ENCODE assay signal across 8 mouse cellular contexts in genomic region chr5:125393622-125394603, GRCm38 (mm10). TPM values are rescaled to one million over a fixed set of nuclear protein-coding genes. Genes with fewer than 3 reads are reported as not detected.
DNase-seq lines count a peak whose midpoint lies in the region; ATAC-seq and TF ChIP-seq lines count a peak whose summit lies in the region.

No protein-coding gene starts in this region.

- H3K27me3 ChIP-seq in hindbrain, embryonic 15.5 days = no peaks in the 10 kb centered on the region

- no peaks in the 10 kb centered on the region for H3K36me3 ChIP-seq in hindbrain, embryonic 15.5 days
- no peaks in the 10 kb centered on the region for H3K36me3 ChIP-seq in macrophage (ENCODE audit: inconsistent target)

- TF ChIP-seq CTCF in left cerebral cortex, adult 2 months (IDR thresholded peaks at IDR 0.05) = no peak

- H3K4me1 ChIP-seq in hindbrain, embryonic 15.5 days (replicated peaks) = peaks cover 41% of the 10 kb centered on the region

- peak overlapping the region; percentile 98 for H3K27ac ChIP-seq in hindbrain, embryonic 15.5 days (replicated peaks)
- H3K27ac ChIP-seq in left cerebral cortex, adult 2 months = peak overlapping the region; percentile 100
- peak overlapping the region; percentile 100 for H3K27ac ChIP-seq in macrophage

- 7% methylated on average over 22 of the region's 25 CpGs for WGBS in hindbrain, embryonic 15.5 days
- WGBS in macrophage (ENCODE audit: missing documents) = 4% methylated on average over 16 of the region's 25 CpGs

- no peaks in the 10 kb centered on the region for H3K9me3 ChIP-seq in hindbrain, embryonic 15.5 days

- peak; percentile 57 for ATAC-seq in hindbrain, embryonic 15.5 days (ENCODE audit: low FRiP score, low read depth)
- no peak for ATAC-seq in monocyte, adult 5-6 weeks (replicated peaks; ENCODE audit: insufficient number of reproducible peaks, low FRiP score, low TSS enrichment, poor library complexity, severe bottlenecking)

- peaks cover 26% of the 10 kb centered on the region for H3K79me2 ChIP-seq in macrophage (ENCODE audit: inconsistent target)

- intact Hi-C loops in left cerebral cortex, adult 2 months (cut with DNase I) = loop anchor here (1.0 kb wide), 1 partner anchor 11 kb away; no protein-coding TSS in a partner anchor

- peak; percentile 95 for DNase-seq in R1 (ENCODE audit: low read depth, low spot score)
- peak; percentile 74 to 81 for DNase-seq in cerebellum, postnatal 10 days
- peak; percentile 73 to 75 for DNase-seq in frontal cortex, postnatal 10 days (ENCODE audit: low spot score in 2 of 2)
- peak; percentile 60 to 68 for DNase-seq in left cerebral cortex, adult 2 months (ENCODE audit: extremely low spot score in 1 of 2, low spot score in 2 of 2)
- DNase-seq in right cerebral cortex, postnatal 14 days = peak; percentile 55

- peak overlapping the region; percentile 39 for H3K9ac ChIP-seq in hindbrain, embryonic 15.5 days

- peak overlapping the region; percentile 31 for H3K4me3 ChIP-seq in hindbrain, embryonic 15.5 days
- peak overlapping the region; percentile 41 for H3K4me3 ChIP-seq in left cerebral cortex, adult 2 months
- H3K4me3 ChIP-seq in macrophage (ENCODE audit: inconsistent target) = peak overlapping the region; percentile 24

- peak overlapping the region; percentile 56 for H3K4me2 ChIP-seq in hindbrain, embryonic 15.5 days

RNA-seq across cellular contexts. Expression of gene Ubc, which starts 3.9 kb away (rescaled TPM):
- 1,393 and 1,417 TPM in 2 replicates for polyA plus RNA-seq in hindbrain, embryonic 15.5 days (2015; fragmentation: Nextera tagmentation; extraction: Ambion mirVana)
- 100 to 1,000 TPM; 846 to 851 TPM for total RNA-seq in left cerebral cortex, adult 2 months (2021)
- total RNA-seq in macrophage (2018; cell fraction: chromatin; rRNA removed) = 100 to 1,000 TPM in 23 of 26 experiments, 10 to 100 TPM in 3; 63.9 to 507 (median 213) TPM
- 1,000 to 10,000 TPM in 21 of 26 experiments, 100 to 1,000 TPM in 5; 601 to 2,041 (median 1,305) TPM for total RNA-seq in macrophage (2018; cell fraction: cytosol; rRNA removed)
- 100 to 1,000 TPM; 220 to 953 (median 671) TPM for total RNA-seq in macrophage (2018; cell fraction: nucleus; rRNA removed)
- 431 to 1,072 TPM (median 940 TPM) in 3 replicates for polyA plus RNA-seq in macrophage (2018)
- 791 to 1,058 TPM (median 1,006 TPM) in 3 replicates for total RNA-seq in monocyte, adult 5-6 weeks (2017)

RNA-seq across cellular contexts. Expression of gene Gm10382, which starts 4.8 kb away (rescaled TPM):
- polyA plus RNA-seq in hindbrain, embryonic 15.5 days (2015; fragmentation: Nextera tagmentation; extraction: Ambion mirVana) = 0.56 and 0.65 TPM in 2 replicates
- under 1 TPM; 0.28 to 0.48 TPM for total RNA-seq in left cerebral cortex, adult 2 months (2021)
- total RNA-seq in macrophage (2018; cell fraction: chromatin; rRNA removed) = 1 to 10 TPM in 20 of 26 experiments, under 1 TPM in 5, not detected in 1; 0.41 to 6.7 (median 1.5) TPM
- under 1 TPM in 20 of 26 experiments, not detected in 6; 0.05 to 0.63 (median 0.18) TPM for total RNA-seq in macrophage (2018; cell fraction: cytosol; rRNA removed)
- total RNA-seq in macrophage (2018; cell fraction: nucleus; rRNA removed) = 10 to 100 TPM in 1 of 26 experiments, 1 to 10 TPM in 18, under 1 TPM in 4, not detected in 3; 0.60 to 10.9 (median 2.2) TPM
- polyA plus RNA-seq in macrophage (2018) = not detected in 3 replicates
- 2.9 TPM in 1 of 3 replicates, not detected in the others for total RNA-seq in monocyte, adult 5-6 weeks (2017)

RNA-seq across cellular contexts. Expression of gene Dhx37, which starts 40.0 kb away (rescaled TPM):
- 10.9 and 11.6 TPM in 2 replicates for polyA plus RNA-seq in hindbrain, embryonic 15.5 days (2015; fragmentation: Nextera tagmentation; extraction: Ambion mirVana)
- 10 to 100 TPM; 12.2 to 12.7 TPM for total RNA-seq in left cerebral cortex, adult 2 months (2021)
- 10 to 100 TPM in 21 of 26 experiments, 1 to 10 TPM in 5; 4.6 to 34.3 (median 17.3) TPM for total RNA-seq in macrophage (2018; cell fraction: chromatin; rRNA removed)
- 10 to 100 TPM in 6 of 26 experiments, 1 to 10 TPM in 20; 5.1 to 12.6 (median 8.3) TPM for total RNA-seq in macrophage (2018; cell fraction: cytosol; rRNA removed)
- total RNA-seq in macrophage (2018; cell fraction: nucleus; rRNA removed) = 10 to 100 TPM in 10 of 26 experiments, 1 to 10 TPM in 16; 5.9 to 22.3 (median 9.2) TPM
- 6.9 to 16.2 TPM (median 11.8 TPM) in 3 replicates for polyA plus RNA-seq in macrophage (2018)
- 4.7 to 22.7 TPM (median 19.3 TPM) in 3 replicates for total RNA-seq in monocyte, adult 5-6 weeks (2017)

RNA-seq across cellular contexts. Expression of gene Bri3bp, which starts 47.5 kb away (rescaled TPM):
- polyA plus RNA-seq in hindbrain, embryonic 15.5 days (2015; fragmentation: Nextera tagmentation; extraction: Ambion mirVana) = 39.4 and 42.8 TPM in 2 replicates
- 10 to 100 TPM; 95.2 to 95.6 TPM for total RNA-seq in left cerebral cortex, adult 2 months (2021)
- 1 to 10 TPM in 13 of 26 experiments, under 1 TPM in 12, not detected in 1; 0.17 to 5.0 (median 1.0) TPM for total RNA-seq in macrophage (2018; cell fraction: chromatin; rRNA removed)
- total RNA-seq in macrophage (2018; cell fraction: cytosol; rRNA removed) = 1 to 10 TPM; 1.5 to 8.9 (median 3.8) TPM
- 1 to 10 TPM; 1.1 to 8.5 (median 2.7) TPM for total RNA-seq in macrophage (2018; cell fraction: nucleus; rRNA removed)
- polyA plus RNA-seq in macrophage (2018) = 3.6 to 7.6 TPM (median 5.6 TPM) in 3 replicates
- 19.1 to 27.0 TPM (median 23.6 TPM) in 3 replicates for total RNA-seq in monocyte, adult 5-6 weeks (2017)

RNA-seq across cellular contexts. Expression of gene Scarb1, which starts 53.0 kb away (rescaled TPM):
- 46.6 and 52.4 TPM in 2 replicates for polyA plus RNA-seq in hindbrain, embryonic 15.5 days (2015; fragmentation: Nextera tagmentation; extraction: Ambion mirVana)
- 10 to 100 TPM; 24.4 to 29.6 TPM for total RNA-seq in left cerebral cortex, adult 2 months (2021)
- 100 to 1,000 TPM in 4 of 26 experiments, 10 to 100 TPM in 21, 1 to 10 TPM in 1; 8.4 to 109 (median 52.5) TPM for total RNA-seq in macrophage (2018; cell fraction: chromatin; rRNA removed)
- 10 to 100 TPM; 43.9 to 88.4 (median 58.6) TPM for total RNA-seq in macrophage (2018; cell fraction: cytosol; rRNA removed)
- total RNA-seq in macrophage (2018; cell fraction: nucleus; rRNA removed) = 100 to 1,000 TPM in 2 of 26 experiments, 10 to 100 TPM in 24; 21.7 to 129 (median 52.7) TPM
- polyA plus RNA-seq in macrophage (2018) = 80.8 to 94.6 TPM (median 83.7 TPM) in 3 replicates
- total RNA-seq in monocyte, adult 5-6 weeks (2017) = 67.9 to 84.6 TPM (median 77.1 TPM) in 3 replicates
